Mouse (Mus musculus) embryonic facial prominence, embryonic 11.5 days (tissue): ENCODE results near the gene Zic4. TPM values are rescaled to one million over a fixed set of nuclear protein-coding genes. Genes with fewer than 3 reads are reported as not detected.
A peak's percentile ranks its signal among the peaks of the same experiment; 100 is the strongest.

Experiments
- ATAC-seq: fragments of 200-750 bp; cut with Nextera tagmentation; replicated peaks from 2 replicates; pipeline ENCODE4 v1.8.0; 2017; ENCODE audit warnings: low read depth; ENCODE audit not compliant: insufficient number of reproducible peaks, low FRiP score, low TSS enrichment
- DNase-seq: peaks from one replicate; pipeline ENCODE4 v3.0.0-alpha.2; 2015; ENCODE audit warnings: low spot score
- H3K27ac ChIP-seq: fragments of 300-500 bp; sonication (generic); replicated peaks from 2 replicates; pipeline ENCODE4 v1.5.1; 2014; ENCODE audit warnings: mild to moderate bottlenecking, low read depth, low read length, control low read depth
- H3K27me3 ChIP-seq: fragments of 300-500 bp; sonication (generic); 2 replicates; pipeline ENCODE4 v1.6.1; 2014; ENCODE audit warnings: mild to moderate bottlenecking, low read length, moderate library complexity, mixed read lengths; ENCODE audit not compliant: control insufficient read depth, insufficient read depth
- H3K36me3 ChIP-seq: fragments of 300-500 bp; sonication (generic); replicated peaks from 2 replicates; pipeline ENCODE4 v1.6.1; 2014; ENCODE audit warnings: low read depth, mild to moderate bottlenecking, low read length, moderate library complexity, mixed read lengths; ENCODE audit not compliant: control insufficient read depth, insufficient read depth
- H3K4me1 ChIP-seq: fragments of 300-500 bp; sonication (generic); 2 replicates; pipeline ENCODE4 v1.6.1; 2014; ENCODE audit warnings: low read length, mixed read lengths; ENCODE audit not compliant: control insufficient read depth, insufficient read depth
- H3K4me2 ChIP-seq: fragments of 300-500 bp; sonication (generic); 2 replicates; pipeline ENCODE4 v1.6.1; 2014; ENCODE audit warnings: low read depth, mild to moderate bottlenecking, control low read depth, low read length, moderate library complexity
- H3K4me3 ChIP-seq: fragments of 300-500 bp; sonication (generic); 2 replicates; pipeline ENCODE4 v1.5.1; 2014; ENCODE audit warnings: low read depth, low read length, control low read depth
- H3K9ac ChIP-seq: fragments of 300-500 bp; sonication (generic); replicated peaks from 2 replicates; pipeline ENCODE4 v1.6.1; 2014; ENCODE audit warnings: mild to moderate bottlenecking, control low read depth, low read length
- H3K9me3 ChIP-seq: fragments of 300-500 bp; sonication (generic); replicated peaks from 2 replicates; pipeline ENCODE4 v1.6.1; 2016; ENCODE audit warnings: mild to moderate bottlenecking, low read length, inconsistent platforms, mixed read lengths; ENCODE audit not compliant: control insufficient read depth
- WGBS: fragments of 180-500 bp; shearing (Covaris S2); extraction: QIAGEN DNeasy Blood & Tissue Kit; methylation state at CpG from one replicate; pipeline ENCODE4 v1.1.7; 2014; 5-methylcytosine and 5-hydroxymethylcytosine counted together
- polyA plus RNA-seq: library from polyadenylated mRNA; unstranded; fragments of >200 nt; fragmentation: Nextera tagmentation; extraction: Ambion mirVana; gene quantifications from 2 replicates; pipeline ENCODE4 v1.2.1, GENCODE M21; 2014

Gene Zic4
- polyA plus RNA-seq, 1 experiment from 2014 or later = 6.9 TPM

GRCm38 (mm10) chr9:91384693-91385560, 22.7 kb downstream of the Zic4 start:
- 9% methylated on average over 4 of the region's 4 CpGs for WGBS
- no peak overlapping the region for H3K4me2 ChIP-seq

GRCm38 (mm10) chr9:91385561-91386430, 23.6 kb downstream of the Zic4 start:
- Histone ChIP-seq H3K27ac (no peak overlapping the region), H3K4me3 (no peak overlapping the region), H3K4me2 (no peak overlapping the region), H3K27me3 (peaks cover 86% of the 10 kb centered on the region), H3K36me3 (no peaks in the 10 kb centered on the region), H3K9me3 (no peaks in the 10 kb centered on the region), H3K9ac (no peak overlapping the region), H3K4me1 (no peaks in the 10 kb centered on the region; the same call in 1 of the 2 replicates)
- ATAC-seq (no peak), DNase-seq (no peak)
- WGBS = 0% methylated on average over 8 of the region's 8 CpGs

More at GRCm38 (mm10) chr9:91384693-91385560, 22.7 kb downstream of the Zic4 start:
- 0 out of 2 replicates have a peak overlapping the region, but pooled peaks have one; percentile 8 for H3K4me3 ChIP-seq
- H3K9me3 ChIP-seq = no peaks in the 10 kb centered on the region
- no peak overlapping the region for H3K9ac ChIP-seq
- no peaks in the 10 kb centered on the region; the same call in 1 of the 2 replicates for H3K4me1 ChIP-seq
- DNase-seq (no peak), ATAC-seq (no peak)
- H3K36me3 ChIP-seq = no peaks in the 10 kb centered on the region
- peaks cover 79% of the 10 kb centered on the region for H3K27me3 ChIP-seq
- H3K27ac ChIP-seq = no peak overlapping the region

- no peak overlapping the region for H3K27ac ChIP-seq
- ATAC-seq (no peak), DNase-seq (no peak)
- WGBS = under 1% methylated on average over 17 of the region's 17 CpGs
- H3K27me3 ChIP-seq = peaks cover 86% of the 10 kb centered on the region
- H3K4me3 ChIP-seq = no peak overlapping the region
- H3K9ac ChIP-seq = no peak overlapping the region
- H3K4me1 ChIP-seq = no peaks in the 10 kb centered on the region; the same call in 1 of the 2 replicates
- H3K9me3 ChIP-seq = no peaks in the 10 kb centered on the region
- no peaks in the 10 kb centered on the region for H3K36me3 ChIP-seq
- no peak overlapping the region for H3K4me2 ChIP-seq
Observed at GRCm38 (mm10) chr9:91386502-91386890, 24.3 kb downstream of the Zic4 start.

- Histone ChIP-seq H3K27me3 (peaks cover 88% of the 10 kb centered on the region), H3K9me3 (no peaks in the 10 kb centered on the region), H3K27ac (no peak overlapping the region), H3K4me2 (no peak overlapping the region), H3K9ac (no peak overlapping the region), H3K4me1 (no peaks in the 10 kb centered on the region), H3K4me3 (no peak overlapping the region), H3K36me3 (no peaks in the 10 kb centered on the region)
- WGBS = under 1% methylated on average over 31 of the region's 31 CpGs
- DNase-seq = no peak
- no peak for ATAC-seq
Observed at GRCm38 (mm10) chr9:91386891-91387739, 24.9 kb downstream of the Zic4 start.

DNA sequence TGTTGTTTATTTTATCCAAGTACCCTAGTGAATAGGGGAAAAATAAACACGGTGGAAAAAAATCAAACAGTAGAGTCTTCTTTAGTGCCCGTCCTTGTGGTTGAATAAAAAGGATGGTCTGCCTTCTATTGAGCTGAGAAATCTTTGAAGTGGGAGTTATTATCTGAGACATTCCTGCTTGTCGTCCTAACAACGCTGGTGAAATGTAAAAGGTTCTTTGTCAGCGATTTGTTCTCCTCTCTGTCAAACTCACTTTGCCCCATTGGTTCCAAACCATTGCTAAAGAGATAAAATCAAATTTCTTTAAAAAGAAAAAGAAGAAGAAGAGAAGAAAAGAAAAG, 25.5 kb downstream of the Zic4 start:
- Histone ChIP-seq H3K27ac (no peak overlapping the region), H3K27me3 (peaks cover 87% of the 10 kb centered on the region), H3K9ac (no peak overlapping the region), H3K4me3 (no peak overlapping the region), H3K9me3 (no peaks in the 10 kb centered on the region), H3K4me1 (no peaks in the 10 kb centered on the region), H3K36me3 (no peaks in the 10 kb centered on the region), H3K4me2 (no peak overlapping the region)
- WGBS = under 1% methylated on average over 5 of the region's 5 CpGs
- DNase-seq (no peak), ATAC-seq (no peak)

- H3K27me3 ChIP-seq = peaks cover 84% of the 10 kb centered on the region
- no peaks in the 10 kb centered on the region for H3K4me1 ChIP-seq
- no peak overlapping the region for H3K4me3 ChIP-seq
- 5% methylated on average over 4 of the region's 4 CpGs for WGBS
- no peaks in the 10 kb centered on the region for H3K9me3 ChIP-seq
- DNase-seq (no peak), ATAC-seq (no peak)
- no peak overlapping the region for H3K9ac ChIP-seq
- no peaks in the 10 kb centered on the region for H3K36me3 ChIP-seq
- no peak overlapping the region for H3K27ac ChIP-seq
- H3K4me2 ChIP-seq = no peak overlapping the region
Observed at GRCm38 (mm10) chr9:91388173-91388572, 26.0 kb downstream of the Zic4 start.

DNA sequence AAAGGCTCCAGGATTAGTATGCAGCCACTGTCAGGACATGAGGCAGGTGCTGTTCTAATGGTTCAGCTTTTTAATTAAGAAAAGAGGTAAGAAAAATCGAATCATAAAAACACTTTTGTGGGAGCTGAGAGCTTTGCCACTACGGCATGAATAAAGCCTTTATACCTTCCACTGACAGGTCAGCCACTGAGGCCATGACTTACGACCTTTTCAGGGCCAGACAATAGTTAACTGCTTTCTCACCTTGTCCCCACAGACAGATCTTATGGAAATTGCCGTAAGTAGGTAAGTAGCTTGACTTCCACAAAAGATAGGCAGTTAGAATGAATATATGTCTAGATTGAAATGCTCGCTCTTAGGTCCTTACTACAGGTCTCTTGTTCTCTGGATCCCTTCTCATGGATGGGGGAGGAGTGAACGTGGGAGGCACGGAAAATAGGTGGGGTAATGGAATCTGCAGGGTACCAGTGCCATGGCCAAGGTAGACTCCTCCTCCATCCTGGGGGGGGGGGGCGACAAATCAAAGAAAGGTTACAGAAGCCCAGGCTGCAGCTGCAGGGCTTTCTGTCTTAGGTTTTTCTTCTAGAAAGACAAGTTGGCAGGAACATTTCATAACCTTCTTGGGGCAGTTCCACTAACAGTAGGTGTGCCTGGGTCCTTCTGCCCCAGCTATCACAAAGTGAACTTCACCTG, 31.3 kb downstream of the Zic4 start:
- no peak overlapping the region for H3K4me3 ChIP-seq
- H3K4me1 ChIP-seq = no peaks in the 10 kb centered on the region
- DNase-seq (no peak), ATAC-seq (no peak)
- no peak overlapping the region for H3K27ac ChIP-seq
- no peak overlapping the region for H3K9ac ChIP-seq
- WGBS = 5% methylated on average over 8 of the region's 8 CpGs
- H3K27me3 ChIP-seq = peaks cover 80% of the 10 kb centered on the region
- H3K4me2 ChIP-seq = no peak overlapping the region
- H3K9me3 ChIP-seq = no peaks in the 10 kb centered on the region
- H3K36me3 ChIP-seq = no peaks in the 10 kb centered on the region
